Mouse (Mus musculus) cerebellum, adult 2 months (tissue): ENCODE data around the gene Cd80. TPM values are rescaled to one million over a fixed set of nuclear protein-coding genes. Genes with fewer than 3 reads are reported as not detected.

Experiments
- DNase-seq, 2 experiments: peaks; one replicate each; pipeline ENCODE4 v3.0.0; 2021
- H3K27ac ChIP-seq: fragments of 200-500 bp; 2 replicates; pipeline ENCODE4 v1.5.1; 2012; ENCODE audit warnings: low read length, control low read depth, inconsistent platforms; ENCODE audit not compliant: insufficient read depth
- H3K27me3 ChIP-seq: fragments of 200-500 bp; 2 replicates; pipeline ENCODE4 v1.6.1; 2012; ENCODE audit warnings: inconsistent platforms, mild to moderate bottlenecking, low read length, moderate library complexity; ENCODE audit not compliant: control insufficient read depth, insufficient read depth
- H3K4me1 ChIP-seq: fragments of 200-500 bp; 2 replicates; pipeline ENCODE4 v1.6.1; 2011; ENCODE audit warnings: low read length; ENCODE audit not compliant: control insufficient read depth, insufficient read depth
- H3K4me3 ChIP-seq: fragments of 200-500 bp; replicated peaks from 2 replicates; pipeline ENCODE3; 2011; ENCODE audit warnings: mild to moderate bottlenecking, low read depth, low read length, control low read depth; ENCODE audit not compliant: insufficient read depth
- CTCF ChIP-seq: fragments of 200-500 bp; IDR thresholded peaks from 2 replicates; pipeline ENCODE4 v1.5.1; 2011; ENCODE audit warnings: low read depth, mild to moderate bottlenecking, control low read depth, low read length, moderate library complexity, borderline replicate concordance; ENCODE audit not compliant: insufficient read depth
- POLR2A ChIP-seq: fragments of 200-500 bp; IDR thresholded peaks from 2 replicates; pipeline ENCODE4 v1.6.1; 2011; ENCODE audit warnings: low read length, control low read depth, borderline replicate concordance; ENCODE audit not compliant: insufficient read depth
- WGBS: fragments of 180-500 bp; shearing (Covaris S2); methylation state at CpG from one replicate; pipeline ENCODE4 v1.1.7; 2018; 5-methylcytosine and 5-hydroxymethylcytosine counted together
- polyA plus RNA-seq: library from polyadenylated mRNA; depleted of rRNA; stranded (reverse); fragments of >200 nt; gene quantifications from 2 replicates; pipeline ENCODE4 v1.2.3, GENCODE M21; 2012

The Cd80 gene
- polyA plus RNA-seq, 1 experiment = 0.34 TPM

DNA sequence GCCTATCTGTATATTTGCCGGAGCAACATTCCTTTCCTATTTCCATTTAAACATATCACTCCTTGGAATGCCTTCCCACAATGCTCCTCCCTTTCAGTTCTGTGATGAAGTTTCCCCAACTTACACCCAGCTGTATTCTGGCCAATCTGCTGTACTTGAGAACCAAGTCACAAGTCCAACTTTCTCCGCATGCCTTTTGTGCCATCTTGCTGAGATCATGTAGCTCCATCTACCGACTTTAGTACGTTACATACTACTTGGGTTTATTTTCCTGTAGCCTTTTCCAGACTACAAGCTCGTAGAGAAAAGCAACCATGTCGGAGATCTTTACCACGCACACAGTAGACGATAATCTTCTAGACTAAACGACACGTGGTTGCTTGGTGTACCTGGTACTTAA lies 38.5 kb downstream of the Cd80 start:
- WGBS = 79% methylated on average over 10 of the region's 10 CpGs
- TF ChIP-seq CTCF (no peak), POLR2A (no peak)
- no peak for DNase-seq
- Histone ChIP-seq H3K4me3 (no peak overlapping the region), H3K4me1 (no peaks in the 10 kb centered on the region), H3K27ac (no peak overlapping the region), H3K27me3 (no peaks in the 10 kb centered on the region)

DNA sequence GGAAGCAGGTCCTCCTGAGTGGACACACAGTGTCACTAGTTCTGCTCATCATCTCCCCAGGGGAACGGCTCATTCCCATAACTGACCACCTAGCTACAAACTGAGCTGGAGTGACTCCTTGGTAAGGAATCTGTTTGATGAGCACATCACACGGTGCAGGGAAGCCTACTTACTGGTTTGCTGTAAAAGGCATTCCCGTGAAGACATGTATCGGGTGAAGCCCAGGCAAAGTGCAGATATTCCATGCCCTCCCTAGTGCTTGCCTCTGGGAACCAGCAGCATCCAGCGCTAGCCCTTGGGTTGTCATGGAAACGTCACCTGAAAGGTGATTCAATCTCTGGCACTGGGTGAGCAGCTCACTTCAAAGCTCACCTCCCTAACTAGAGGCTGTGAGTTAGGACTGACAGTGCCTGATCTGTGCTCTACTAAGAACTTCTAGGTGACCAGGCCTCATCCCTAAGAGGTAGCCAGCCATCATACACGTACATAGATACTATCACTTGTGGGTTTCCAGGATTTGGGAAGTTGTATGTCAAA lies 41.3 kb downstream of the Cd80 start:
- no peak for DNase-seq
- TF ChIP-seq CTCF (no peak), POLR2A (no peak)
- Histone ChIP-seq H3K4me3 (no peak overlapping the region), H3K27ac (no peak overlapping the region), H3K4me1 (no peaks in the 10 kb centered on the region), H3K27me3 (no peaks in the 10 kb centered on the region)
- 81% methylated on average over 7 of the region's 7 CpGs for WGBS

DNA sequence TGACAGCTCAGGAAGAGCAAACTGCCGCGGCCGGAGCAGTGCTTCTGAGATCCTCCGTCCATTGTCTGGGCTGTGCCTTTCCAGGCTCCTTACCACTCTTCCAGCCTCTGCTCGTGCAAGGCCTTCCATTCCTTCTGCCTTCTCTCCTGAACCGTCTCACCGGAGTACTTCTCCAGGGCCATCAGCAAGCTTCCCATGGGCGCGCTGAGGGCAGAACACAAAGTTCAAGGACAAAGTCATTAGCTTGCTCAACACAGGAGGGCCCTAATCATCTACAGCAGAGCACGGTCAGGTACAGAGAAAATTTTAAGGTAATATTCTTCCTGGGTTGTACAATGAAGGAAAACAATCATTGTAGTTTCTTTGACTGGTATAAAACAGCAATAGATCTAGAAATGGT lies 47.1 kb downstream of the Cd80 start:
- Histone ChIP-seq H3K4me1 (no peaks in the 10 kb centered on the region), H3K27ac (no peak overlapping the region), H3K27me3 (no peaks in the 10 kb centered on the region), H3K4me3 (no peak overlapping the region)
- DNase-seq = no peak
- 94% methylated on average over 10 of the region's 10 CpGs for WGBS
- TF ChIP-seq POLR2A = no peak

DNA sequence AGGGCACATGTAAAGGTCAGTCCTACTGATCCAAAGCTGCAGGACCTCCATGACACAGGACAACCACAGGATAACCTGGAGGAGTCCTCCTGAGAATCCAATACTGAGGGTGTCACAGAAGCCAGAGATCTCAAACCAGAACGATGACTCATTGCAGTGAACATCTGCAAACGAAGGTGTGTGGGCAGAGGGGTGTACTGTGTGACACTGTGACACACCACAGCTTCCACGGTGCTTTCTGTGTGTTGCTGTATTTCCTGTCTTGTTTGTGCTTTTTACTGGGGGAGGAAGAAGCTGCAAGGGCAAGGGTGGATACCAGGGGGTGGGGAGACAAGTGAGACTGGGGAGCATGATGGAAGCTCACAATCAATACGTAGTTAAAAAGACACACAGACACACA lies 48.2 kb downstream of the Cd80 start:
- Histone ChIP-seq H3K27me3 (no peaks in the 10 kb centered on the region), H3K4me3 (no peak overlapping the region), H3K4me1 (no peaks in the 10 kb centered on the region), H3K27ac (no peak overlapping the region)
- DNase-seq = no peak
- TF ChIP-seq CTCF (no peak), POLR2A (no peak)
- WGBS = 95% methylated on average over 4 of the region's 4 CpGs

DNA sequence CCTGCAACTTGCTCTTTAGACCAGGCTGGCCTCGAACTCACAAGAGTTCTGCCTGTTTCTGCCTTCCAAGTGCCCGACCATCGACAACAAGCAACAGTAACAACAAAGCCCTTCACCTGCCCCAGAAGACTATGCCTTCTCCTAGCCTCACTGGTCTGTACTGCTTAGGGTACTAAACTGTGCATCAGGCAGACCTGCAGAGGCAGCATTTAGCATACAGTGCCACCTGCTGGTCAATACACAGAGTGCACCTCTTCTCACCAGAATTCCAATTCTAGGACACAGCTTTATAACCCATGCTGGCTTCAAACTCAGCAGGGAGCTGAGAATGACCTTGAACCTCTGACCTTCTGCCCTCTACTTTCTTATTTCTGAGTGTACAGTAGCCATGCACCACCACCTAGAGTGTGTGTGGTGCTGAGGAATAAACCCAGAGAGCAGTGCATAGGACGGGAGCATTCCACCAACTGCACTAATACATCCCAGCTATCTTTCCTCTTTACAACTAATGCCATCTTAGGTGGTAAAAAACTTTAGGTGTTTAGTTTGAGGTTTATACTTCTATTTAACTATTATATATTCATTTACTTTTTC lies 50.8 kb downstream of the Cd80 start:
- WGBS = 79% methylated on average over 4 of the region's 4 CpGs
- peak; percentile 62 to 73 for DNase-seq
- Histone ChIP-seq H3K4me1 (no peaks in the 10 kb centered on the region), H3K27me3 (no peaks in the 10 kb centered on the region), H3K27ac (no peak overlapping the region), H3K4me3 (no peak overlapping the region)
- TF ChIP-seq POLR2A (no peak), CTCF (peak; percentile 92)

DNA sequence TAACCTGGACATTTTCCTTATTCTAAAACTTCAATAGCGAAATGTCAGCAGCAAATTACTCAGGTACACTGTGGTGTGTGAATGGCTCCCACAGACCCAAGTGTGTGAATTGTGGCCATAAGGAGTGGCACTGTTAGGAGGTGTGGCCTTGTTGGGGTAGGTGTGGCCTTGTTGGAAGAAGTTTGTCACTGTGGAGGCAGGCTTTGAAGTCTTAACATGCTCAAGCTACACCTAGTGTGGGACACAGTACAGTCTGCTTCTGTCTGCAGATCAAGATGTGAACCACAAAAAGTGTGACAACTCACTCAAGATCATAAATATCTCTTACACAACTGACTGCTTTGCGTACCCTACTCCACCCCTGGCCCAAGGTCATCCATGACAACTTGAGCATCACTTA lies 55.5 kb downstream of the Cd80 start:
- WGBS = 96% methylated on average over 2 of the region's 2 CpGs
- DNase-seq = no peak
- Histone ChIP-seq H3K27ac (no peak overlapping the region), H3K4me3 (no peak overlapping the region), H3K4me1 (no peaks in the 10 kb centered on the region), H3K27me3 (no peaks in the 10 kb centered on the region)
- TF ChIP-seq CTCF (no peak), POLR2A (no peak)

DNA sequence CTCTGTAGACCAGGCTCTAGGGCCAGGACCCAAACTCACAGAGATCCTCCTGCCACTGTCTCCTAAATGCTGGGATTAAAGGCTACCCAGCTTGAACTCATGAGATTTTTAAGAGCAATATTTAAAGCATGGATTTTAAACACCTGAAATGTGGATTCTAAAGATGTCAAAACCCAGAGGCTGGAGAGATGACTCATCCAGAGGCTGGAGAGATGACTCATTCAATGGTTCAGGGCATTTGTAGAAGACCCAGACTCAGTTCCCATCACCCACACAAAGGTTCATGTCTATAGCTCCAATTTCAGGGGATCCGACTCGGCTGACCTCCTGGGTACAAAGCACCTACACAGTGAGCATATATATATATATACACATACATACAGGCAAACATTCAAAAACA lies 63.8 kb downstream of the Cd80 start:
- Histone ChIP-seq H3K4me1 (peaks cover 4% of the 10 kb centered on the region; the same call in 1 of the 2 replicates), H3K27ac (no peak overlapping the region), H3K27me3 (no peaks in the 10 kb centered on the region), H3K4me3 (no peak overlapping the region)
- WGBS = 99% methylated on average over 2 of the region's 2 CpGs
- DNase-seq = no peak
- TF ChIP-seq POLR2A (no peak), CTCF (no peak)

DNA sequence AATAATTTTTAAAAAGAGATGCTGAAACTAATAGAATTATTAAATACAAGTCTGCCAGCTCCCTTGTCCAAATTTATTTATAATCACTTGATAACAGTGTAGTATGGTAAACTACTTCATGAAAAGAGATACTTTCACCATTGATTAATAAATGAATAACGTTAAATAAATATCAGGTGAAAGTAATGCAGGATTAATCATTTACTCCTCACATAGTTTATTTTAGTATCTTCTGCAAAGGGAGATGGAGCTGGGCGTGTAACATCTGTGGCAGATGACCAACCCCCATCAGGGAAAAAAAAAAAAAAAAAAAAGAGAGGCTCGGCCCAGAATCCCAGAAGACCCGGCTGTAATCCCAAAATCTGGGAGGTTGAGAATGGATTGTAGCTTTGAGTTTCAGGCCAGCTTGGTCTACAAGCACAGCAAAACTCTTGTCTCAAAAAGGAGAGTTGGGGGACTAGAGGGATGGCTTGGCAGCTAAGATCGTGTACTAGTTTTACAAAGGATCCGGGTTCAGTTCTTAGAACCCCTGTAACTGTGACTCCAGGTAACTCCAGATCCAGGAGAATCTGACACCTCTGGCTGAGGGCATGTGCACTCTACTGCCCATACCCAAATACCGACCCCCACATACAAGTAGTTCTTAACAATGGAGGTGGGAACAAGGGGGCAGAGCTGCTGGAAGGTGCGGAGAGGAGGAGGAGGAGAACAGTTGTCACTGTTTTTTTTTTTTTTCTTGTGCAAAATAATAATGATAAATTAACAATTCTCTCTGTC lies 66.0 kb downstream of the Cd80 start:
- H3K4me1 ChIP-seq = peaks cover 4% of the 10 kb centered on the region; the same call in 1 of the 2 replicates
- no peaks in the 10 kb centered on the region for H3K27me3 ChIP-seq
- TF ChIP-seq POLR2A (no peak), CTCF (no peak)
- 23% methylated on average over 8 of the region's 8 CpGs for WGBS
- peak overlapping the region; percentile 95 for H3K4me3 ChIP-seq
- H3K27ac ChIP-seq = no peak overlapping the region
- DNase-seq = no peak
